Mouse (Mus musculus): ENCODE data around the gene Zmynd10. TPM values are rescaled to one million over a fixed set of nuclear protein-coding genes. Genes with fewer than 3 reads are reported as not detected.

Zmynd10 gene
- polyA plus RNA-seq, 1 experiment from 2014 or later: 1.1 TPM

DNA sequence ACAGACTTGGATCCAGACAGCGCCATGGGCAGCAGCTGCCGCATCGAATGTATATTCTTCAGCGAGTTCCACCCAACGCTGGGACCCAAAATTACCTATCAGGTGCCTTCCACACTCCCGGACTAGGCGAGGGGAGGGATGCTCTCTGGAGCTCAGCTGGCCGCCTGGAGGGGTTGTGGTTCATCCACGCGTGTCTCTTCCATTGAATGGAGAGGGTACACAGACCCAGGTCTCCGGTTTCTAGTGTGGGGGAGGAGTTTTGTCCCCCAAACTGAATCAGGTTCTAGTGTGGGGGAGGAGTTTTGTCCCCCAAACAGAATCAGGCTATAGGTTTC, 4.8 kb upstream of the Zmynd10 start:
- Histone ChIP-seq H3K36me3 (peaks cover 54% of the 10 kb centered on the region), H3K27me3 (ENCODE audit: low read depth, poor library complexity, severe bottlenecking) (no peaks in the 10 kb centered on the region), H3K4me3 (peak overlapping the region; percentile 68), H3K27ac (replicated peaks) (peak overlapping the region; percentile 87), H3K9me3 (replicated peaks) (no peaks in the 10 kb centered on the region), H3K4me1 (peaks cover 57% of the 10 kb centered on the region)
- 1% methylated on average over 11 of the region's 11 CpGs for WGBS
- DNase-seq (ENCODE audit: low spot score): no peak

GRCm38 (mm10) chr9:107542721-107543120, 4.4 kb upstream of the Zmynd10 start:
- WGBS: 52% methylated on average over 8 of the region's 8 CpGs
- no peak overlapping the region for H3K27ac ChIP-seq (replicated peaks)
- peaks cover 4% of the 10 kb centered on the region for H3K27me3 ChIP-seq (ENCODE audit: low read depth, poor library complexity, severe bottlenecking)
- H3K36me3 ChIP-seq: peaks cover 50% of the 10 kb centered on the region
- peaks cover 57% of the 10 kb centered on the region for H3K4me1 ChIP-seq
- no peaks in the 10 kb centered on the region for H3K9me3 ChIP-seq (replicated peaks)
- DNase-seq (ENCODE audit: low spot score): no peak
- H3K4me3 ChIP-seq: peak overlapping the region; percentile 68

DNA sequence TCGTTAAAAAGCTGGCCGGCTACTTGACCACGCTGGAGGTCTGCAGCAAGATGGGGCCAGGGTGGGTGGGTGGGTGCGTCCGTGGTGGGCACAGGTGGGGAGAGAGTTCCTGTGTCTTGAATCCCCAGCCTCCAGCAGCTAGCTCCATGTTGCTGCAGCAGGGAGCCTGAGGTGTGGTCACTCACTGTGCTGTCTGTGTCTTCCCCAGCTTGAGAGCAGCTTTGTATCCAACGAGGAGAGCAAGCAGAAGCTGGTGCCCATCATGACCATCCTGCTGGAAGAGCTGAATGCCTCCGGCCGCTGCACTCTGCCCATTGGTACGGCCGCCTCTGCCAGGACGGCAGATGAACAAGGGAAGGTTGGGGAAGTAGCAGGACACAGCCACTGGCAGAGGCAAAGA, 3.8 kb upstream of the Zmynd10 start:
- WGBS: 88% methylated on average over 11 of the region's 11 CpGs
- peaks cover 59% of the 10 kb centered on the region for H3K4me1 ChIP-seq
- no peaks in the 10 kb centered on the region for H3K9me3 ChIP-seq (replicated peaks)
- peak overlapping the region; percentile 68; the same call in 1 of the 2 replicates for H3K4me3 ChIP-seq
- peaks cover 44% of the 10 kb centered on the region for H3K36me3 ChIP-seq
- H3K27ac ChIP-seq (replicated peaks): no peak overlapping the region
- peaks cover 10% of the 10 kb centered on the region for H3K27me3 ChIP-seq (ENCODE audit: low read depth, poor library complexity, severe bottlenecking)
- no peak for DNase-seq (ENCODE audit: low spot score)

DNA sequence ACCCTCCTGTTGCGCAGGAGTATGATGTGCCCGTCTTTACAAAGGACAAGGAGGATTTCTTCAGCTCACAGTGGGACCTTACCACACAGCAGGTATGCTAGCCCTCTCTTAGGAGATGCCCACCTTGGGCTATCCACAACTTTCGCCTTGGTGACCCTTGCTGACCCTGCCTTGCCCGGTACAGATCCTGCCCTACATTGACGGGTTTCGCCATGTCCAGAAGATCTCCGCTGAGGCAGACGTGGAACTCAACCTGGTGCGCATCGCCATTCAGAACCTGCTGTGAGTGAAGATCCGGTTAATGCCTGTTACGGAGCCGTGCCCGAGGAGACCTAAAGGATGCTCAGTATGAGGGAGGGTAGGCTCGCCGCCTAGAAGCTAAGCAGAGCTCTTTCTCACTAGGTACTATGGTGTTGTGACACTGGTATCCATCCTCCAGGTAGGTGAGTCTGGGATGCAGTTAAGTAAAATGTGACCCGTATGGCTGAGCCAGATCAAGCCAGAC, 2.9 kb upstream of the Zmynd10 start:
- H3K4me3 ChIP-seq: no peak overlapping the region
- peaks cover 34% of the 10 kb centered on the region for H3K36me3 ChIP-seq
- 96% methylated on average over 17 of the region's 17 CpGs for WGBS
- DNase-seq (ENCODE audit: low spot score): no peak
- H3K27ac ChIP-seq (replicated peaks): no peak overlapping the region
- H3K9me3 ChIP-seq (replicated peaks): no peaks in the 10 kb centered on the region
- peaks cover 59% of the 10 kb centered on the region for H3K4me1 ChIP-seq
- H3K27me3 ChIP-seq (ENCODE audit: low read depth, poor library complexity, severe bottlenecking): peaks cover 19% of the 10 kb centered on the region

DNA sequence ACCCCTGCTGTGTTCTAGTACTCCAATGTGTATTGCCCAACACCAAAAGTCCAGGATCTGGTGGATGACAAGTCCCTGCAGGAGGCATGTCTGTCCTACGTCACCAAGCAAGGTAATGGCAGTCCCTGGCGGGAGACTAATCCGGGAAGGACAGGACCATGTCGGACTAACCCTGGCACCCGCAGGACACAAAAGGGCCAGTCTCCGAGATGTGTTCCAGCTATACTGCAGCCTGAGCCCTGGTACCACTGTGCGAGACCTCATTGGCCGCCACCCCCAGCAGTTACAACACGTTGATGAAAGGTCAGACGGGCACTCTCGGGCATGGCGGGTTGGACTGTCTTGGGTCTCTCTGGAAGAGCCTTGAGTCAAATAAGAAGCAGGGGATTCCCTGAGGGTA, 2.4 kb upstream of the Zmynd10 start:
- WGBS: 93% methylated on average over 12 of the region's 12 CpGs
- no peak overlapping the region for H3K4me3 ChIP-seq

DNA sequence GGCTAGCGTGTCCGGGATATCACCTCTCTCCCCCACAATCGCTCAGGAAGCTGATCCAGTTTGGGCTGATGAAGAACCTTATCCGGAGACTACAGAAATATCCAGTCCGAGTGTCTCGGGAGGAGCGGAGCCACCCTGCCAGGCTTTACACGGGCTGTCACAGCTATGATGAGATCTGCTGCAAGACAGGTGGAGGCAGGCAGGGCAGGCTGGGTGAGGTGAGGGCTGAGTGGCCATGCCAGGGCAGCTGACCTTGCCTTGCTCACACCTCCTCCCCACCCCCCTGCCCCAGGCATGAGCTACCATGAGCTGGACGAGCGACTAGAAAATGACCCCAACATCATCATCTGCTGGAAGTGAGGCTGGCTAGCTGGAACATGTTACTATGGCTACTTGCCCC, 1.9 kb upstream of the Zmynd10 start:
- Histone ChIP-seq H3K9me3 (replicated peaks) (no peaks in the 10 kb centered on the region), H3K27me3 (ENCODE audit: low read depth, poor library complexity, severe bottlenecking) (peaks cover 29% of the 10 kb centered on the region), H3K27ac (replicated peaks) (no peak overlapping the region), H3K4me3 (no peak overlapping the region), H3K4me1 (peaks cover 65% of the 10 kb centered on the region), H3K36me3 (peaks cover 25% of the 10 kb centered on the region)
- no peak for DNase-seq (ENCODE audit: low spot score)
- WGBS: 91% methylated on average over 10 of the region's 10 CpGs

More for the DNA sequence above, 2.4 kb upstream of the Zmynd10 start:
- Histone ChIP-seq H3K36me3 (peaks cover 29% of the 10 kb centered on the region), H3K27me3 (ENCODE audit: low read depth, poor library complexity, severe bottlenecking) (peaks cover 24% of the 10 kb centered on the region), H3K4me1 (peaks cover 60% of the 10 kb centered on the region), H3K9me3 (replicated peaks) (no peaks in the 10 kb centered on the region), H3K27ac (replicated peaks) (no peak overlapping the region)
- DNase-seq (ENCODE audit: low spot score): no peak

GRCm38 (mm10) chr9:107545602-107546001, 1.5 kb upstream of the Zmynd10 start:
- H3K27ac ChIP-seq (replicated peaks): no peak overlapping the region
- peaks cover 23% of the 10 kb centered on the region for H3K36me3 ChIP-seq
- no peak overlapping the region for H3K4me3 ChIP-seq
- peaks cover 67% of the 10 kb centered on the region for H3K4me1 ChIP-seq
- no peaks in the 10 kb centered on the region for H3K9me3 ChIP-seq (replicated peaks)
- WGBS: 8% methylated on average over 3 of the region's 3 CpGs
- DNase-seq (ENCODE audit: low spot score): peak; percentile 77
- peaks cover 33% of the 10 kb centered on the region for H3K27me3 ChIP-seq (ENCODE audit: low read depth, poor library complexity, severe bottlenecking)

DNA sequence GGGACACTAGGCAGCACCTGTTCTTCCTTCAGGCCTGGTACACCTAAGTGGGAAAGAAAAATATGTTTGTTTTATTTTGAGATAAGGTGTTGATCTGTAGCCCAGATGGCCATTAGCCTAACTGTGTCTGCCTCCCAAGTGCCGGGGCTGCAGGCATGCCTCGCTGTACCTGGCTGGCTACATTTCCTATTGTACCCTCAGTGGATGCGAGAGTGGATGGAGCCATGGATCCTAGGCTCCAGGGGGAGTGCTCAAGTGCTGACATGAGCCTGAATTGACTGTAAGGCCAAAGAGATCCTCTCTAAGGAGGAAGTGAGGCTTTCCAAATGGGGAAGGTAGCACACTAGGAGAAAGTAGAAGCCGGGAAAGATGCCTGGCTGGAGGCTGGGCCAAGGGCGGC, 859 bp downstream of the Zmynd10 start:
- H3K4me3 ChIP-seq: no peak overlapping the region
- no peaks in the 10 kb centered on the region for H3K9me3 ChIP-seq (replicated peaks)
- H3K27me3 ChIP-seq (ENCODE audit: low read depth, poor library complexity, severe bottlenecking): peaks cover 56% of the 10 kb centered on the region
- no peak for DNase-seq (ENCODE audit: low spot score)
- 81% methylated on average over 5 of the region's 5 CpGs for WGBS
- H3K36me3 ChIP-seq: peaks cover 23% of the 10 kb centered on the region
- 0 out of 2 replicates have a peak overlapping the region, but pooled peaks have one; percentile 5 for H3K27ac ChIP-seq (replicated peaks)
- peaks cover 70% of the 10 kb centered on the region for H3K4me1 ChIP-seq

DNA sequence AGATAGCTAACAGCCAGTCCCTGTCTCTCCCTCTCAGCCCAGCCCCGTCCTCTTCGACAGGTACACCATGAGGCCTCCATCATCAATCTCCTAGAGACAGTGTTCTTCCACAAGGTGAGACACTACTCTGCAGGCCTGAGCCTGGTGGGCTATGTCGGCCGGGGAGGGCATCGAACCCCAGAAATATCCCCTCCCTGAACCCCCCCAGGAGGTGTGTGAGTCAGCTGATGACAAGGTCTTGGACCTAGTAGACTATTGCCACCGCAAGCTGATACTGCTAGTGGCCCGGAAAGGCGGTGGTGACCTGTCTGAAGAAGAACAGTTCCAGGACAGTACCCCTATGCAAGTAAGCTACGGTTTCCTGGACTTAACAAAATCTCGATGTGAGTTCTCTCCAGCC, 1.7 kb downstream of the Zmynd10 start:
- Histone ChIP-seq H3K27ac (replicated peaks) (no peak overlapping the region), H3K9me3 (replicated peaks) (no peaks in the 10 kb centered on the region), H3K4me3 (no peak overlapping the region), H3K27me3 (ENCODE audit: low read depth, poor library complexity, severe bottlenecking) (peaks cover 63% of the 10 kb centered on the region), H3K4me1 (peaks cover 71% of the 10 kb centered on the region), H3K36me3 (peaks cover 16% of the 10 kb centered on the region)
- DNase-seq (ENCODE audit: low spot score): no peak
- WGBS: 90% methylated on average over 10 of the region's 10 CpGs

DNA sequence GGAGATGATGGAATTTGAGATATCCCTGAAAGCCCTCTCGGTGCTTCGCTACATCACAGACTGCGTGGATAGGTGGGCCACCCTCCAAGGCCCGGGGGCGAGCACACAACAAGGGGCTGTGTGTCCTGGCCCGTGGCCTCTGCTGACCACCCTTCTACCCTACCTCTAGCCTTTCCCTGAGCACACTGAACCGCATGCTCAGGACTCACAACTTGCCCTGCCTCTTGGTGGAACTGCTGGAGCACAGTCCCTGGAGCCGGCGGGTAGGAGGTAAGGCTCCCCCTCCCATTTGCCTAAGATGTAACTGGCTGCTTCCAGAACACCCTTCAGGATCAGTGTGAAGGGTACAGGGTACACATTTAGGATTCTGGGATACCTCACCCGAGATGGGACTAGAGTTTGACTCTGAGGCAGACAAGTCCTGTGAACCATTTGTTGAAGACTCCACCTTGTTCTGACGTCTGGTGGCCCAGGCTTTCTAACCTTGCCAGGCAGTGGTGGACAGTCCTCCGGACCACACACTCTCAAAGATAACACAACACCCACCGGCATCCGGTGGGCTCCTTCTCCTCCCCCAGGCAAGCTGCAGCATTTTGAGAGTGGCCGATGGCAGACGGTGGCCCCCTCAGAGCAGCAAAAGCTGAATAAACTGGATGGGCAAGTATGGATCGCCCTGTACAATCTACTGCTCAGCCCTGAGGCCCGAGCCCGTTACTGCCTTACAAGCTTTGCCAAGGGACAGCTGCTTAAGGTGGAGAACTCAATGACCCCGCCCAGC, 2.4 kb downstream of the Zmynd10 start:
- peaks cover 76% of the 10 kb centered on the region for H3K4me1 ChIP-seq
- H3K9me3 ChIP-seq (replicated peaks): no peaks in the 10 kb centered on the region
- DNase-seq (ENCODE audit: low spot score): no peak
- 0 out of 2 replicates have a peak overlapping the region, but pooled peaks have one; percentile 58 for H3K4me3 ChIP-seq
- 89% methylated on average over 20 of the region's 20 CpGs for WGBS
- H3K27ac ChIP-seq (replicated peaks): no peak overlapping the region
- peaks cover 63% of the 10 kb centered on the region for H3K27me3 ChIP-seq (ENCODE audit: low read depth, poor library complexity, severe bottlenecking)
- H3K36me3 ChIP-seq: peaks cover 9% of the 10 kb centered on the region

GRCm38 (mm10) chr9:107550491-107551116, 3.5 kb downstream of the Zmynd10 start:
- Histone ChIP-seq H3K27ac (replicated peaks) (peak overlapping the region; percentile 80), H3K4me1 (peaks cover 81% of the 10 kb centered on the region), H3K36me3 (no peaks in the 10 kb centered on the region), H3K4me3 (peak overlapping the region; percentile 58), H3K9me3 (replicated peaks) (no peaks in the 10 kb centered on the region), H3K27me3 (ENCODE audit: low read depth, poor library complexity, severe bottlenecking) (peaks cover 63% of the 10 kb centered on the region)
- WGBS: 17% methylated on average over 23 of the region's 23 CpGs
- DNase-seq (ENCODE audit: low spot score): no peak

- DNase-seq (ENCODE audit: low spot score): peak; percentile 76
- H3K4me3 ChIP-seq: peak within 1 kb of the TSS; percentile 58
- WGBS: under 1% methylated on average over 61 of the region's 63 CpGs
- H3K4me1 ChIP-seq: peaks cover 82% of the 10 kb centered on the region
- H3K36me3 ChIP-seq: peaks cover under 1% of the 10 kb centered on the region; the same call in 1 of the 2 replicates
- peak within 1 kb of the TSS; percentile 80 for H3K27ac ChIP-seq (replicated peaks)
- no peaks in the 10 kb centered on the region for H3K9me3 ChIP-seq (replicated peaks)
- H3K27me3 ChIP-seq (ENCODE audit: low read depth, poor library complexity, severe bottlenecking): peaks cover 63% of the 10 kb centered on the region
These were observed 4.2 kb downstream of the Zmynd10 start, which contains the start of gene Rassf1 for GRCm38 (mm10) chr9:107551117-107551889. Gene Rassf1, plus strand, starts transcription at chr9:107551555.

Data from midbrain, embryonic 10.5 days (tissue).